Mouse (Mus musculus) kidney, adult 2 months (tissue): ENCODE data around the gene Cntrob.

Experiments used
- CTCF ChIP-seq: fragments of 200-500 bp; conservative IDR thresholded peaks from 2 replicates; pipeline ENCODE4 v1.5.1; 2011; ENCODE audit warnings: low read depth, mild to moderate bottlenecking, control low read depth, low read length, moderate library complexity, mixed read lengths; ENCODE audit not compliant: insufficient read depth, insufficient read length
- POLR2A ChIP-seq: fragments of 200-500 bp; IDR thresholded peaks from one replicate; pipeline ENCODE4 v1.6.1; 2011; ENCODE audit warnings: low read depth, low read length, control low read depth

DNA sequence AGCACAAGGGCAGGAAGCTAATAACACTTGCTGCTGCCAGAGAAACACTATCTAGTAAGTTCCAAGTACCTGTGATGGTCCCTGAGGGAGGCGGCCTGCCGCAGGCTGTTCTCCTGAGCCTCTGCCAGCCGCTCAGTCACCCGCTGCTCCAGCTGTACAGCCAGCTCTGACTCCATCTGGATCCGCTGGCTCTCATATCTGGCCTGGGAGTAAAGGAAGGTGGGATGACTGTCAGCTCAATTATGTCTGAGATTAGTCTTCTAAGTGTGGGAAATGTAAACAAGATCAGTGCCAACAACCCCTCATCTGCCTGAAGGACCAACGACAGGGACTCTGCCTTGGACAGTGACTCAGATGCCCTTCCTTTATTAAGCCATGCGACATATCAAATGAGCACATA is 12.3 kb downstream of the Cntrob start:
- TF ChIP-seq POLR2A, result no peak
- TF ChIP-seq CTCF, result no peak
